Mouse (Mus musculus): ENCODE data around the gene Aoc2.
"Not testable (repeated sequence)": the region's sequence is repeated elsewhere in the genome, so short reads cannot be mapped to it uniquely, and the experiment has no call there.

Gene Aoc2

DNA sequence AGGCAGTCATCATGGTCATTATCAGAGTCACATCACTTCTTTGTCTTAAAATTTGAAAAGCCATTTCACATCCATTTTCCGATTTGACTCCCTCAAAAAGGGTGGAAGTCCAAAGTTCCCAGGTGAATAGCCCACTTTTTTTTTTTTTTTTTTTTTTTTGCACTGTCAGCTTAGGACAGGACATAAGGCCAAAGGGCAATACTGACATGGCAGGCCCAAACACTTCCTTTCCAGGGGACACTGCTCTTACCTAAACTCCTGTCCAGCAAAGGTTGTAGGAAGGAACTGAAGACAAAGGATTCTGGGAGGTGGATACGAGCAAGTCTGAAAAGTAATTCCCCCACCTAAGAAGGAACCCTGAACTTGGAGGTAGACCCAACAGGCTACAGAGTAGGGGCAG lies 31.1 kb downstream of the Aoc2 start:
- DNase-seq (ENCODE audit: low spot score): no peak

DNA sequence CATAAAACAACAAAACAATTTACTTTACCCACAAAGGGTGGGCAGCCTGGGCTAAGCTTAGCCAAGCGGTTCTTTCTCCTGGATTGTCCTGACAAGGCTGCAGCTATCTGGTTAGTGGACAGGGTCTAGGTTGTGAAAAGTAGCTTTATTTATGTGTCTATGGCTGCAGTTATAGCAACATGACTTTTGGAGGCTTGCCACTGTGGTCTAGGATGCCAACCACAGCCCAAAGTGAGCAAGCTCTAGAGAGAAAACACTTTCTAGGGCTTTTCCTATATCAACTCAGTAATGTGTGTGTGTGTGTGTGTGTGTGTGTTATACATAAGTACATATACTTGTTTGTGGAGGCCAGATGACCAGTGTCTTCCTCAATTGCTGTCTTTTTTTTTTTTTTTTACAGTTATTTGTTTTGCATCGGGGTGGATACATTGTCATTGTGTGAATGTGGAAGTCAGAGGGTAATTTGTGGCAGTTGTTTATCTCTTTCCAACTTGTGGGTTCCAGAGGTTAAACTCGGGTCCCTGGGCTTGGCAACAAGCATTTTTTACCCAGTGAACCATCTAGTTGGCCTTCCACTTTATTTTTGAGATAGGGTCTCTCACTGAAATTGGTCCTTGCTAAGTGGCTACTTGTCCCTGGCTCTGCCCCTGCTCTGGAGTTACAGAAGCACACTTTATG lies 32.8 kb downstream of the Aoc2 start:
- peak; percentile 28 for DNase-seq (ENCODE audit: low spot score)

- no peak for DNase-seq (ENCODE audit: low spot score)
Measured at GRCm38 (mm10) chr11:101359776-101360175, 34.9 kb downstream of the Aoc2 start.

- DNase-seq (ENCODE audit: low spot score): peak; percentile 9
Measured at GRCm38 (mm10) chr11:101360651-101361113, 35.8 kb downstream of the Aoc2 start.

DNA sequence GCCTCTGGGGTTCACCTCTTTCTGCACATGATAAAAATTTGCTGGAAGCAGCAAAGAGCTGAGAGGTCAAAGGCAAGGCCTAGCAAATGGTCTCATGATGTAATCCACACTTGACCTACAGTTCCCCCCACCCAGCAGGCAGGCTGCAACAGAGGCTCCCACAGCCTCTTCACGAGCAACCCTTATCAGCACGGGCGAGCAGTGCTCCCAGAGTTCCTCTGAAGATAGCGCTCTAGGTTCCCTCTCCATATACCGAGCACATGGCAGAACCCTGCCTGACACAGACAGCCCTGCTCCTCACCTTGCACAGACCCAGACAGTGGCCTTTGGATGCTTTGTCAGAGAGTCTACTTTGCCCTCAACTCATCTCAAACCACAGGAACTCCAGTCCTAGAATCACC lies 39.7 kb downstream of the Aoc2 start:
- no peak for DNase-seq (ENCODE audit: low spot score)

DNA sequence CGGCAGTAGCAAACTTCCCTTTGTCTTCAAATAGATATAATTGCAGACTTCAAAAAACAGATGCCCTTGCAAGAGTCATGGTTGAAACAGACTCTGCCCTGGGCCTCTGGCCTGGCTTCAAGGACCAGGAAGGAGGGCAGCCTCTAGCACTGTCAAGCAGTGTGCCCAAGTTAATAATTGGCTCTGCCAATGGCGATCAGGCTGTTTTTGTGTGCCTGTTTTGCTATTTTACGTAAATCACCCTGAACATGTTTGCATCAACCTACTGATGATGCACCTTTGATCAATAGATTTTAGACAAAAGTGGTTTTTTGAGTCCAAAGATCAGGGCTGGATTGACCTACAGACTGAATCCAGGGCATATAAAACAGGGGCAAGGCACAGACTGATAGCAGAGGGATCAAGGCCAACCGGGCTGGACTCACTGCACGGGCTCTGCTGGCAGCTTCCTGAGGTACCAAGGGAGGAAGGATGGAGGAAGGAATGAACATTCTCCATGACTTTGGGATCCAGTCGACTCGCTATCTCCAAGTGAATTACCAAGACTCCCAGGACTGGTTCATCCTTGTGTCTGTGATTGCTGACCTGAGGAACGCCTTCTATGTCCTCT lies 42.6 kb downstream of the Aoc2 start, which contains the start of gene G6pc:
TSS of gene G6pc (plus strand) at position 236 of the 610 bp plus-strand sequence.
- no peak for DNase-seq (ENCODE audit: low spot score)

DNA sequence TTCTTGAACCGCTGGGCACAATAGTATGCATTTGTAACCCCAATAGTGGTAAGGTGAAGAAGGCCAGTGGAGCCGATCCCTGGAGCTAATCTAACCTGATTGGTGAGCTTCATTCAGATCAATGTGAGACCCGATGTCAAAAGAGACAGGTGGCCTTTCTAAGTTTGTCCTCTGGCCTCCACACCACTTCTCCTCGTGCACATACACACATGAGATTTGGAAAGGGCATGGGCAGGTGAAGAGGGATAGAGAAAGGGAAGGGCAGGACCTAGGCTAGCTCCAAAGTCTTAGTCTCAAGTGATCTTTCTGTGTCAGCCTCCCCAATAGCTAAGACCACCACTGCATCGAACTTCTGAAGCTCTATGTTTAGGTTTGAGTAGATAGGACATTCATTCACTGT lies 45.3 kb downstream of the Aoc2 start:
- no peak for DNase-seq (ENCODE audit: low spot score)

DNA sequence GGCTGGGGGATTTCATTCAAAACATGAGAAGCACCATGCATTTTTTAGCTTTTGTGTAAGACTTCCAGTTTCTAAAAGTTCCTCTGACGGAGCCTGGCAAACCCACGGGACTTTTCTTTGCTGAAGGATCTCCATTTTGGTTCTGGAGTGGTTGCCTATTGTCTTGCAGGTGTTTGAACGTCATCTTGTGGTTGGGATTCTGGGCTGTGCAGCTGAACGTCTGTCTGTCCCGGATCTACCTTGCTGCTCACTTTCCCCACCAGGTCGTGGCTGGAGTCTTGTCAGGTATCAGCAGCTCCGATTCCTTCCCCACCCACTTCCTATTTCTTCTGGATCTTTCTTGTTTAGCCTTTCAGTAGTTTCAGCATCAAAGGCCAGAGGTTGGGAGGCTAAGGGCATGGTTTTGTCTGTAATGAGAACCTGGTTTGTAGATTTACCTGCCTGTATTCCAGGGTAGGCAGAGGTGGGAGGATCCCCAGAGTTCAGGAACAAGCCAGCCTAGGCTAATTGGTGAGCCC lies 49.6 kb downstream of the Aoc2 start:
- DNase-seq (ENCODE audit: low spot score): no peak

DNA sequence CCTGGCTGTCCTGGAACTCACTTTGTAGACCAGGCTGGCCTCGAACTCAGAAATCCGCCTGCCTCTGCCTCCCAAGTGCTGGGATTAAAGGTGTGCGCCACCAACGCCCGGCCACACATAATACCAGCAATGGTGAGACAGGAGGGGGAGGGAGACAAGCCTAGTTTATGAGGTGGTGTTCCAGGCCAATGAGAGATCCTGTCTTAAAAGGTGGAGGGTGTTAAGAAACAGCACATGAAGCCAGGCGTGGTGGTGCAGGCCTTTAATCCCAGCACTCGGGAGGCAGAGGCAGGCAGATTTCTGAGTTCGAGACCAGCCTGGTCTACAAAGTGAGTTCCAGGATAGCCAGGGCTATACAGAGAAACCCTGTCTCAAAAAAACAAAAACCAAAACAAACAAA lies 53.3 kb downstream of the Aoc2 start:
- DNase-seq (ENCODE audit: low spot score): not testable (repeated sequence)

DNA sequence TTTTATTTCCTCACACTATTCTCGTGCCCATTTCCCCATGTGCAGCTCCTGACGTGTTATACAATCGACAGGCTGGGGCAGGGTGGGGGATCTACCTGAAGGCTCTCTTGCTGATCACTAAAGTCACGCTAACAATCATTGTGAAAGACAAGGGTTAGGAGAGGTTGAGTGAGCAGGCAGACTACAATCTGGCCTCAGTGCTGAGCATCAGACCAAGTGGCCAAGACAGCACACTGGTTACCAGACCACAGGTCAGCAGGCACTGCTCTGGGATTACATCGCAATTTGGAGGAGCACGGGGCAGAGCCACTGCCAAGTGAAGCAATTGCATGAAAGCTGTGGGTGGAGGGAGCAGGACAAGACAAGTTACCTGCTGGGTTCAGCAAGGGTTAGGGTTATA lies 54.1 kb downstream of the Aoc2 start:
- DNase-seq (ENCODE audit: low spot score): no peak
